Mouse (Mus musculus) neural tube, embryonic 12.5 days (tissue): ENCODE data around the gene Slc35f6. TPM values are rescaled to one million over a fixed set of nuclear protein-coding genes. Genes with fewer than 3 reads are reported as not detected.

Experiments
- ATAC-seq: fragments of 200-750 bp; cut with Nextera tagmentation; 2 replicates; pipeline ENCODE4 v1.8.0; 2017; ENCODE audit warnings: low read depth, mild to moderate bottlenecking, moderate TSS enrichment, moderate library complexity; ENCODE audit not compliant: low FRiP score
- H3K27ac ChIP-seq: fragments of 300-500 bp; sonication (generic); 2 replicates; pipeline ENCODE4 v1.5.1; 2016
- H3K27me3 ChIP-seq: fragments of 300-500 bp; sonication (generic); replicated peaks from 2 replicates; pipeline ENCODE4 v1.6.1; 2016; ENCODE audit warnings: mild to moderate bottlenecking
- H3K36me3 ChIP-seq: fragments of 300-500 bp; sonication (generic); 2 replicates; pipeline ENCODE4 v1.6.1; 2016; ENCODE audit warnings: mild to moderate bottlenecking
- H3K4me1 ChIP-seq: fragments of 300-500 bp; sonication (generic); 2 replicates; pipeline ENCODE4 v1.6.1; 2016
- H3K4me2 ChIP-seq: fragments of 300-500 bp; sonication (generic); replicated peaks from 2 replicates; pipeline ENCODE4 v1.6.1; 2016; ENCODE audit warnings: mild to moderate bottlenecking
- H3K4me3 ChIP-seq: fragments of 300-500 bp; sonication (generic); 2 replicates; pipeline ENCODE4 v1.5.1; 2016
- H3K9ac ChIP-seq: fragments of 300-500 bp; sonication (generic); 2 replicates; pipeline ENCODE4 v1.6.1; 2016; ENCODE audit warnings: mild to moderate bottlenecking
- H3K9me3 ChIP-seq: fragments of 300-500 bp; sonication (generic); 2 replicates; pipeline ENCODE4 v1.6.1; 2016; ENCODE audit warnings: mild to moderate bottlenecking
- WGBS: fragments of 180-500 bp; shearing (Covaris S2); methylation state at CpG from one replicate; pipeline ENCODE4 v1.1.7; 2016; 5-methylcytosine and 5-hydroxymethylcytosine counted together
- polyA plus RNA-seq: library from polyadenylated mRNA; unstranded; fragments of >200 nt; fragmentation: Nextera tagmentation; extraction: Ambion mirVana; gene quantifications from 2 replicates; pipeline ENCODE4 v1.2.1, GENCODE M21; 2016

Gene Slc35f6
- polyA plus RNA-seq, 1 experiment from 2014 or later: 25.8 TPM

DNA sequence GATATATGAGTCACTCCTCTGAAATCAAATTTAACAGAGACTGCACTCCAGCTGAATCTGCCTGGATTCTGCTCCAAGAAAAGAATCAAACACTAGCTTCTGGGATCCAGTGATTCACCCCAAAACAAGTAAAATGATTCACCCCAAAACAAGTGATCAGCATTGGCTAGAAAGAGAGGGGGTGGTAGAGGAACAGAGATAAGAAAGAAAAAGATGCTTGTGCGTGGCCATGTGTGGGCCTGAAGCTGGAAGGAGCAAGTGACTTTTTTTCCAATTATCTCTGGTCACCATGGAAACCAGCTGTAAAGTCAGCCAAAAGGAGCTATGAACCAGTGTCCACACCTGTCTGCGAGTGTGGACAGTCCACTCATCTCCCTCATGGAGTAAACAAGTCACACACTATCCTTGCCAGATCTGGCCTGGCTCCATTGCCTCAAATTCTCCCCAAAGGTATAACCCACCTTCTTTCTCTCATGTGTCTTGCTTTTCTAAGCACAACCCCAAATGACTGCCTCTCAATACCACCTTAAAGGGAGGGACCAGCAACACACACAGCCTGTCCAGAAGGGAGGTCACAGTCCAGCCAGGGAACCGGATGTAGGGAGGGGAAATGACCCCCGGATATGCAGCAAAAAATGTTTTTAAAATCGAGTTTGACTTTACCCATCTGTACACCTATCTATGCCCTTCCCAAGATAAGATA, 4.1 kb upstream of the Slc35f6 start:
- 58% methylated on average over 5 of the region's 5 CpGs for WGBS
- ATAC-seq: no peak
- no peak overlapping the region for H3K9ac ChIP-seq
- no peak overlapping the region for H3K27ac ChIP-seq
- H3K4me3 ChIP-seq: no peak overlapping the region
- no peaks in the 10 kb centered on the region for H3K9me3 ChIP-seq
- peaks cover 10% of the 10 kb centered on the region for H3K4me1 ChIP-seq
- no peaks in the 10 kb centered on the region for H3K27me3 ChIP-seq
- H3K36me3 ChIP-seq: no peaks in the 10 kb centered on the region
- no peak overlapping the region for H3K4me2 ChIP-seq

GRCm38 (mm10) chr5:30646036-30646435, 1.7 kb upstream of the Slc35f6 start:
- peaks cover 15% of the 10 kb centered on the region for H3K4me1 ChIP-seq

GRCm38 (mm10) chr5:30647396-30647795, 337 bp upstream of the Slc35f6 start:
- H3K9me3 ChIP-seq: no peaks in the 10 kb centered on the region
- H3K27me3 ChIP-seq: no peaks in the 10 kb centered on the region
- peak overlapping the region; percentile 84 for H3K4me3 ChIP-seq
- H3K4me2 ChIP-seq: peak overlapping the region; percentile 95
- peaks cover 10% of the 10 kb centered on the region; the same call in 1 of the 2 replicates for H3K36me3 ChIP-seq
- peak overlapping the region; percentile 77 for H3K9ac ChIP-seq
- peaks cover 15% of the 10 kb centered on the region for H3K4me1 ChIP-seq
- 21% methylated on average over 9 of the region's 9 CpGs for WGBS
- no peak overlapping the region for H3K27ac ChIP-seq
- ATAC-seq: peak; percentile 25; the same call in 1 of the 2 replicates

More at GRCm38 (mm10) chr5:30646036-30646435, 1.7 kb upstream of the Slc35f6 start:
- Histone ChIP-seq H3K9ac (no peak overlapping the region), H3K27ac (no peak overlapping the region), H3K4me2 (no peak overlapping the region), H3K4me3 (no peak overlapping the region), H3K36me3 (peaks cover 1% of the 10 kb centered on the region; the same call in 1 of the 2 replicates), H3K9me3 (no peaks in the 10 kb centered on the region), H3K27me3 (no peaks in the 10 kb centered on the region)
- WGBS: 69% methylated on average over 2 of the region's 2 CpGs
- no peak for ATAC-seq

DNA sequence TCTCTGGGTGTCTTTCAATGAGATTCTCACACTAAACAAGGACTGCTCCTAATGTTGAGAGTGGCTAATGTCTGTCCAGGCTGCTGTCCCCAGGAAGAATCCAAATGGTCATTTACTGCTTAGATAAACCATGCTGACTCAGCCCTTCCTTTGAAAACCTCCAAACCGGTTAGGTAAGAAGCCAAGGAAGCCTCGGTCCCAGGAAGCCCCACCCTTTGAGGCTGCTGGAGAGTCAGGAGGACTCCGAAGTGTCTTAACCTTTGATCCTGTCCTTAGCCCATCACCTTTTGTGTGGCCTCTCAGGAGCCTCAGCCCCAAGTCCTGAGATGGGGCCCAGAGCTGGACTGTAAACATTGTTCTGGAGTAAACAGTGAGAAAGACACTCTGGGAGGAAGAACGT, 1.8 kb downstream of the Slc35f6 start:
- no peak for ATAC-seq
- Histone ChIP-seq H3K4me2 (no peak overlapping the region), H3K4me1 (peaks cover 15% of the 10 kb centered on the region), H3K9ac (no peak overlapping the region), H3K36me3 (peaks cover 15% of the 10 kb centered on the region), H3K27ac (no peak overlapping the region), H3K9me3 (no peaks in the 10 kb centered on the region), H3K27me3 (no peaks in the 10 kb centered on the region), H3K4me3 (no peak overlapping the region)
- 78% methylated on average over 4 of the region's 4 CpGs for WGBS

DNA sequence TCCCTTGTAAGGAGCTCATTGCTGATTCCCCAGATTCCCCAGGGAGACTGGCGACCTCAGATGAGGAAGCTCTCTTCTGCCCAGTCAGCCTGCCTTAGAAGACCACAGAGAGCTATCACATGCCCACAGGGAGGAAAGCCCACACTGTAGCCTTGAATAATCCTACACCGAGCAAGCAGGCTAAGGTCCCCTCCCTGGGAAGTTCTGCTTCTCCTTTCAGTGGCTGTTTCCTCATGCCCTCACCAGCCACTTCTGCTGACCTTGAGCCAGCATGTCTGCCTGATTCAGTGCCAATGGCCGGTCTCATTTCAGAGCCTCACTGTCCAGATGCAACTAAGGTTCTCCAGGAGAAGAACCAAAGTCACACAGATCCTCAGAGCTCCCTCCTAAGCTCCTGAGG, 3.0 kb downstream of the Slc35f6 start:
- Histone ChIP-seq H3K4me3 (no peak overlapping the region), H3K9ac (no peak overlapping the region), H3K27ac (no peak overlapping the region), H3K27me3 (no peaks in the 10 kb centered on the region), H3K4me1 (peaks cover 15% of the 10 kb centered on the region), H3K9me3 (no peaks in the 10 kb centered on the region), H3K4me2 (no peak overlapping the region), H3K36me3 (peaks cover 26% of the 10 kb centered on the region)
- ATAC-seq: no peak
- WGBS: 86% methylated on average over 3 of the region's 3 CpGs

- Histone ChIP-seq H3K27ac (no peak overlapping the region), H3K9ac (no peak overlapping the region), H3K4me1 (peaks cover 15% of the 10 kb centered on the region), H3K36me3 (peaks cover 34% of the 10 kb centered on the region), H3K9me3 (no peaks in the 10 kb centered on the region), H3K27me3 (no peaks in the 10 kb centered on the region), H3K4me2 (no peak overlapping the region), H3K4me3 (no peak overlapping the region)
- ATAC-seq: no peak
- WGBS: 88% methylated on average over 3 of the region's 3 CpGs
Measured at GRCm38 (mm10) chr5:30651554-30651953, 3.8 kb downstream of the Slc35f6 start.

DNA sequence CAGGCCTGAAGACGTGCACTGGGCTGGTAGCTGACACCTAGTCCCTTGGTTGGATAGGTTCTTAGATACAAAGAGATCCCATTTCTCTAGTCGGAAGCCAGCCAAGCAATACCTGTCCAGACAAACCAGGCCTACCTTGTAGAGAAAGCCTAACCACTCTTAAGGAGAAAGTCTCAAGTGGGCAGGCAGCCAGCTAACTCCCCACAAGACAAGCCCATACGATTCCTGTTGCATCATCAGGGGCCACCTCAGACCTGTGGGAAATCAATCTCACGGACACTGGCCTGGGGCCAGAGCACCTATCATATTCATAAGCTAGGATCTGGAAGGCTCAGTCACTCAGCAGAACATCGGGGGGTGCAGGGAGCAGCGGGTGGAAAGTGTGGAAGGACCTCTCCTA, 5.5 kb downstream of the Slc35f6 start:
- WGBS: 90% methylated on average over 6 of the region's 6 CpGs
- H3K4me2 ChIP-seq: no peak overlapping the region
- ATAC-seq: no peak
- no peak overlapping the region for H3K27ac ChIP-seq
- H3K9ac ChIP-seq: no peak overlapping the region
- H3K4me1 ChIP-seq: peaks cover 9% of the 10 kb centered on the region
- H3K9me3 ChIP-seq: no peaks in the 10 kb centered on the region
- H3K27me3 ChIP-seq: no peaks in the 10 kb centered on the region
- no peak overlapping the region for H3K4me3 ChIP-seq
- H3K36me3 ChIP-seq: peaks cover 51% of the 10 kb centered on the region

DNA sequence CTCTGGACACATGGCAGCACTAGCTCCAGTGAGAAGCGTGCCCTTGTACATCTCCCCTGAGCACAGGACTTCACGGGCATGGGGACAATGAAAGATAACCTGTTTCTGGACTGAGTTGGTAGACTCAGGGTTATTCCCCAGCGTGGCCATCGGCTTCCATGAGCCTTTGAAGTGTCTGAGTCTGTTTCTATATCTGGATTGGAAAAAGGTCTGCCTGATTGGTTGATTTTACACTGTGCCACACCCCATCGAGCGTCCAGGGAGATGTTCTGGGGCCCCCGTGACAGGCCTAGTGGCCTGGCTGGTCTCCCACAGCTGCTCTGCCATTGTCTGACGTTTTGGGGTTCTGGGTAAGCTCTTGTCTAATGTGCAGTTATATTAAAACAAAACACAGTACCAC, 7.3 kb downstream of the Slc35f6 start:
- H3K27me3 ChIP-seq: no peaks in the 10 kb centered on the region
- H3K4me2 ChIP-seq: no peak overlapping the region
- 89% methylated on average over 8 of the region's 8 CpGs for WGBS
- no peak overlapping the region for H3K4me3 ChIP-seq
- no peaks in the 10 kb centered on the region for H3K9me3 ChIP-seq
- H3K27ac ChIP-seq: no peak overlapping the region
- H3K9ac ChIP-seq: no peak overlapping the region
- H3K4me1 ChIP-seq: no peaks in the 10 kb centered on the region
- ATAC-seq: no peak
- H3K36me3 ChIP-seq: peaks cover 59% of the 10 kb centered on the region

GRCm38 (mm10) chr5:30655526-30656195, 7.9 kb downstream of the Slc35f6 start:
- no peak for ATAC-seq
- H3K36me3 ChIP-seq: peaks cover 59% of the 10 kb centered on the region
- H3K27me3 ChIP-seq: no peaks in the 10 kb centered on the region
- H3K9ac ChIP-seq: no peak overlapping the region
- H3K27ac ChIP-seq: no peak overlapping the region
- no peak overlapping the region for H3K4me3 ChIP-seq
- H3K4me1 ChIP-seq: no peaks in the 10 kb centered on the region
- WGBS: 93% methylated on average over 6 of the region's 6 CpGs
- no peaks in the 10 kb centered on the region for H3K9me3 ChIP-seq
- no peak overlapping the region for H3K4me2 ChIP-seq

- no peak for ATAC-seq
- Histone ChIP-seq H3K4me3 (no peak overlapping the region), H3K9me3 (no peaks in the 10 kb centered on the region), H3K4me2 (no peak overlapping the region), H3K27ac (no peak overlapping the region), H3K36me3 (peaks cover 45% of the 10 kb centered on the region), H3K4me1 (no peaks in the 10 kb centered on the region), H3K27me3 (no peaks in the 10 kb centered on the region), H3K9ac (no peak overlapping the region)
- WGBS: 76% methylated on average over 4 of the region's 4 CpGs
Measured at GRCm38 (mm10) chr5:30659042-30659441, 11.3 kb downstream of the Slc35f6 start.

GRCm38 (mm10) chr5:30660278-30660677, 12.5 kb downstream of the Slc35f6 start:
- Histone ChIP-seq H3K4me2 (no peak overlapping the region), H3K27me3 (no peaks in the 10 kb centered on the region), H3K4me3 (no peak overlapping the region), H3K27ac (no peak overlapping the region), H3K4me1 (no peaks in the 10 kb centered on the region), H3K9me3 (no peaks in the 10 kb centered on the region), H3K36me3 (peaks cover 37% of the 10 kb centered on the region), H3K9ac (no peak overlapping the region)
- WGBS: 77% methylated on average over 1 of the region's 1 CpGs
- ATAC-seq: no peak

DNA sequence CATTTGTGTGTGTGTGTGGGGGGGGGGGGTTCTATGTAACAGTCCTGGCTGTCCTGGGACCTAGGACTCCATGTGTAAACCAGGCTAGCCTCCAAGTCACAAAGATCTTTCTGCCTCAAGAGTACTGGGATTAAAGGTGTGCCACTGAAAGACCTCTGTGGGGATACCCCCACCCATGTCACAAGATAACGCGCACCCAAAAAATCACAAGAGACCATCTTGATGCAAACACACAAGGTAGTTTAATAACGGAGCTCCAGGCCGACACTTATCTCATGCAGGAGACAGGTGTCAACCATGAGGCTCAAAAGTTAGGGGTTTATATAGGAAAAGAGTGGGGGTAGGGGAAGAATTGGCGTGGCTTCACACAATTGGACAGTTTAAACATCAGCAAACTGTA, 13.1 kb downstream of the Slc35f6 start:
- no peak overlapping the region for H3K9ac ChIP-seq
- H3K27ac ChIP-seq: no peak overlapping the region
- no peak for ATAC-seq
- no peaks in the 10 kb centered on the region for H3K27me3 ChIP-seq
- no peak overlapping the region for H3K4me2 ChIP-seq
- H3K9me3 ChIP-seq: no peaks in the 10 kb centered on the region
- no peak overlapping the region for H3K4me3 ChIP-seq
- peaks cover 32% of the 10 kb centered on the region for H3K36me3 ChIP-seq
- WGBS: 96% methylated on average over 5 of the region's 5 CpGs
- no peaks in the 10 kb centered on the region; the same call in 1 of the 2 replicates for H3K4me1 ChIP-seq

- peaks cover 6% of the 10 kb centered on the region for H3K36me3 ChIP-seq
- H3K9ac ChIP-seq: no peak overlapping the region
- no peaks in the 10 kb centered on the region for H3K27me3 ChIP-seq
- no peak for ATAC-seq
- 92% methylated on average over 9 of the region's 9 CpGs for WGBS
- H3K4me3 ChIP-seq: no peak overlapping the region
- no peak overlapping the region for H3K27ac ChIP-seq
- no peaks in the 10 kb centered on the region for H3K9me3 ChIP-seq
- H3K4me2 ChIP-seq: no peak overlapping the region
- peaks cover 11% of the 10 kb centered on the region for H3K4me1 ChIP-seq
Measured at GRCm38 (mm10) chr5:30665360-30665759, 17.6 kb downstream of the Slc35f6 start.
